Mouse (Mus musculus): ENCODE results near the gene Ugt1a7c.

DNA sequence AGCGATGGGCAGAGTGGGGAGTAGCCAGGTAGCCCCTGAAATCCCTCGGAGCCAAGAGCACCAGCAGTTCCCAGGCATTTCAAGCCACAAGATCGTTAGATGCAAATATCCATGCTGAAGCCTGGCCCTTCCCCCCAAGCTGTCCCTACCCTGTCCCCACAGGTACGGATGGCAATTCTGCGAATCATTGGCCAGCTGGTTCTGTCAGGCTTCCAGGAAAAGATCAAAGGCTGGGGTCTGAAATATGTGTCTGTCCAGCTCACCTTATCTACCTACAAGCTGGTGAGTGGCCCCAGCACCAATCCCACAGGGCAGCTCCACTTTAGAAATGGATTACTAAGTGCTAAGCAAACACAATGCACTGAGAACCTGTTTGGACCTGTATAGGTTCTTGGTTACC lies 142.4 kb downstream of the Ugt1a7c start:
- TF ChIP-seq POLR2A (IDR thresholded peaks at IDR 0.05; ENCODE audit: extremely low read depth, insufficient read depth, low read length) (no peak), CTCF (IDR thresholded peaks at IDR 0.05; ENCODE audit: extremely low read depth, insufficient read depth, low read length) (no peak)
